Mouse (Mus musculus) natural killer cell, adult 2 months (primary cell): ENCODE measurements around the gene Zfp804b.
"Not testable (repeated sequence)": the region's sequence is repeated elsewhere in the genome, so short reads cannot be mapped to it uniquely, and the experiment has no call there.

Source experiments
- DNase-seq, 2 experiments: peaks; one replicate each; pipeline ENCODE4 v3.0.0; 2022; ENCODE audit warnings: low spot score in 2 of 2

Gene Zfp804b

GRCm38 (mm10) chr5:7344145-7345010 lies at the start of gene Zfp804b:
Gene Zfp804b (minus strand): TSS chr5:7344756.
- no peak for DNase-seq

- not testable (repeated sequence) for DNase-seq
Observed at GRCm38 (mm10) chr5:7364616-7365015, 20.1 kb upstream of the Zfp804b start.

- no peak for DNase-seq
Observed at GRCm38 (mm10) chr5:7345011-7345389, 444 bp upstream of the Zfp804b start.

GRCm38 (mm10) chr5:7325594-7325993 lies 19.0 kb downstream of the Zfp804b start:
- no peak for DNase-seq

- no peak for DNase-seq
Observed at GRCm38 (mm10) chr5:7303819-7304218, 40.7 kb downstream of the Zfp804b start, which contains the start of gene Tex47. Gene Tex47 (plus strand): TSS chr5:7304119.

- DNase-seq = no peak
Observed at GRCm38 (mm10) chr5:7302969-7303368, 41.6 kb downstream of the Zfp804b start.

- DNase-seq = no peak
Observed at GRCm38 (mm10) chr5:7284336-7284735, 60.2 kb downstream of the Zfp804b start.

GRCm38 (mm10) chr5:7276659-7277455 lies 67.7 kb downstream of the Zfp804b start:
- no peak for DNase-seq

- DNase-seq = no peak
Observed at GRCm38 (mm10) chr5:7177589-7177988, 167.0 kb downstream of the Zfp804b start.

- DNase-seq = no peak
Observed at GRCm38 (mm10) chr5:7139658-7140057, 204.9 kb downstream of the Zfp804b start.

- no peak for DNase-seq
Observed at GRCm38 (mm10) chr5:7102387-7102786, 242.2 kb downstream of the Zfp804b start.

- DNase-seq = no peak
Observed at GRCm38 (mm10) chr5:7073936-7074631, 270.5 kb downstream of the Zfp804b start.

- no peak for DNase-seq
Observed at GRCm38 (mm10) chr5:7007468-7007867, 337.1 kb downstream of the Zfp804b start.

GRCm38 (mm10) chr5:6983993-6984392 lies 360.6 kb downstream of the Zfp804b start:
- no peak for DNase-seq

GRCm38 (mm10) chr5:6934837-6935236 lies 409.7 kb downstream of the Zfp804b start:
- DNase-seq = no peak

GRCm38 (mm10) chr5:6911290-6911689 lies 433.3 kb downstream of the Zfp804b start:
- no peak for DNase-seq

GRCm38 (mm10) chr5:6881396-6881795 lies 463.2 kb downstream of the Zfp804b start:
- no peak for DNase-seq

GRCm38 (mm10) chr5:6871566-6871965 lies 473.0 kb downstream of the Zfp804b start:
- no peak for DNase-seq

- no peak for DNase-seq
Observed at GRCm38 (mm10) chr5:6870970-6871369, 473.6 kb downstream of the Zfp804b start.

GRCm38 (mm10) chr5:6795396-6795795 lies 549.2 kb downstream of the Zfp804b start:
- DNase-seq = no peak

GRCm38 (mm10) chr5:6769357-6769892 lies 575.1 kb downstream of the Zfp804b start:
- DNase-seq = no peak
